Mouse (Mus musculus): ENCODE data around the gene Ect2.

The Ect2 gene

DNA sequence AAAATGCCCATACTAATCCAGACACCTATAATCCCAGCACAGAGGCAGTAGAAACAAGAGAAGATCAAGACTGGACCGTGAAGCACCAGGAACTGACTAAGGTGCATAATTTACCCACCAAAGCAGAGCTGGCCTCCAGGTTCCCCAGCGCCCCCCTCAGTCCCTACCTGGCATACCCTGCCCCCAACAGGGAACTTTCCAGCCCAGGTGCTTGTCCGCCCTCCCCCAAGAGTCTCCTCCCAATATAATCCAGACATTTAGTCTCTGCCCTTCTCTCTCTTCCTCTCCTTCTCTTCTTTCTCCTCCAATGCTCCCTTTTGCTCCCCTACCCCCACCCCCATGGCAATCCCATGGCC lies 2.9 kb upstream of the Ect2 start:
- no peak for DNase-seq (ENCODE audit: low read depth, low spot score)

DNA sequence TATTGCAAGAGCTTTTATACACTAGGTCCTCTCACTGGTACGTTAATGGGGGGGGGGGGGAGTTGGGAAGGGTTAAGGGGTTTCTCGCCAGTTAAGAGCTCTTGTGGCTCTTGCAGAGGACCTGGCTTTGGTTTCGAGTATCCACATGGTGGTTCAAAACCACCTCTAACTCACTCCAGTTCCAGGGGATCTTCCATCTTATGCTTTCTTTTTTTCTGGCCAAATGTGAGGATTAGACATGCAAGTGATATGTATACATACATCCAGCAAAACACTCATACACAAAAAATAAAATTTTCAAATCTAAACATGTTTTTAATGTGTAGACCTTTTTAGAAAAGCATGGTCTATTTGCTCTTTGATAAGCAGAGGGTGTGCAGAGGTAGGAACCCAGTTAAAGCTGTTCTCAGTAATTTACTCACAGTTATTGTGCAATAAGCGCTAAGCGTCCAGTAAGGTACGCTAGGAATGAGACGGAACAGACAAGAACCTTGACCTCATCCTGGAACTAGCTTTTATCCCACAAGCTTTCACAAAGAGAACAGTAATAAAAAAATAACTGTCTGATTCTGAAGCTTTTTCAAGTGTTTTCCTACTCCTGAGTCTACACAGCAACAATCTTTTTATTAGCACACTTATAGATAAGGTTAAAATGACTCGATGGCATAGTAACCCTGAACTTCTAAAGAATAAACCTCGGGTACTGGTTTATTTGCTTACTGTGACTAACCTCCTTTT lies 2.3 kb upstream of the Ect2 start:
- no peak for DNase-seq (ENCODE audit: low read depth, low spot score)

DNA sequence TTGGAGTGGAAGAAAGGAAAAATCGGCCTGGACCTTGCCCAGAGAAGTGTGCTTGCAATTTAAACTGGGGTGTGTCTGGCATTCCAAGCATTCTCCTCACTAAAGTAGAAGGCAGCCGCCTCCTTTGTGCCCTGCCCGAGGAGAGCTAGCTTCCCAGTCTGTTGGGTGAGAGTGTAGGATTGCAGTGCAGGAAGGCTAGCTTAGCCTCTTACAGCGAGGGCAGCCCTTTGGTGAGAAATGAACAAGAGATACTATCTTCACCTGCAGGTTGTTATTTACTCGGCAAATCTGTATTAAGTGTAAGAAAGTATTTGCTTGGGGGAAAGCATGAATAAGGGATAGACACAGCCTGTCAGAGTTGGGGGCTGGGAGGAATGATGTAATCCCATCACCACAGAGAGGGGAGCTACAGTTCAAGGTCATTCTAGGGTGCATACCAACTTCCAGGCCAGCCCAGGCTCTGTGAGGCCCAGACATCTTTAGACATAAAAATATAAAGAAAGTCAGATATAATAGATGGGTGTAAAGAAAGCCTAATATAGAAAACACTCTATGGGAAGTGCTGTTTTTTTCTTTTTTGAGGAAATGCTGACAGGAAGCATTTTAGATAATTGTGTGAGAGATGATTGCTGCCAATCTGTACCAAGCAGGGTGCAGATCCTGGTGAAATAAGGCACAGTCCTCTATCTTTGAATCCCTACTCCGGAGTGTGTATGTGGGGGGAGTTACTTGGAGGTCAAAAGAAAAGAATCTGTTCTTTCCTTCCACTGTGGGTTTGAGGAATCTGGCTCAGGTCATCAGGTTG lies 1.6 kb upstream of the Ect2 start:
- DNase-seq (ENCODE audit: low read depth, low spot score): peak; percentile 13

DNA sequence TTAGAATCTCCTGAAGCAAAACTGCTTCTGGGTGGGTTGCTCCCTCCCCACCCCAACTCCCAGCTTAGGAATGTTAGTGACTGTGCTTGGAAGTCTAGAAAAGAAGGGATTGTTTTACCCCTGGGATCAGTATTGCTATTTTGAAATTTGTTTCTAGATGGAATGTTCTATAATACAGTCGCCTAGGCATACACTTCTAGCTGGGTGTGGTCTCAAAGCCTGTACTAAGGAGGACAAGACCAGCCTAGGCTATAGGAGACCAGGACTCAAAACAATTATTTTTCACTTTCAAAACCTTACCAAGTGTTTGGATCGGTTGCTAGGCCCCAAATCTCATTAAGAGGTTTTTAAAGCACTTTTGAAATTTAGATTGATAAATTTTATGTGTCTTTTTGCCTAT lies 602 bp upstream of the Ect2 start:
- peak; percentile 6 for DNase-seq (ENCODE audit: low read depth, low spot score)

DNA sequence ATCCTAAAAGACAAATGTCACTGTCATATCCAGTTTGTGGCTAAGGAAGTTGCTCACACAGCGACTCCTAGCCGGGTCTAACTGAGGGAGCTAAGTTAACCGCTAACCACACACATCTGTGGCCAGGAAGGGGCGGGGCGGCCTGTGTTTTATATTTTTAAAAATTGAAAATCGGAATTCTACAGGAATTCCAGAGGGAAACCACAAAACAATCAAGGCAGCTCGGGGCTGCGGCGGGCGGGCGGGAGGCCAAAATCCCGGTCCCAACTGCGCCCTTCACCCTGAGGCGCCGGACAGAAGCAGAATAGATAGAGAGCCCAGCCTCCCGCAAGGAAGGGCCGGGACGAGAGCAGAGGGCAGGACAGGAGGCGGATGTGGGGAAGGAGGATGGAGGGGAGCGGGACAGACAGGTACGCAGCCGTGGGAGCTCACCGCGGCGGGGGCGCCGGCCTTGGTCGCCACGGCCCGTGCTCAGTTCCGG lies 447 bp downstream of the Ect2 start:
- DNase-seq (ENCODE audit: low read depth, low spot score): no peak

DNA sequence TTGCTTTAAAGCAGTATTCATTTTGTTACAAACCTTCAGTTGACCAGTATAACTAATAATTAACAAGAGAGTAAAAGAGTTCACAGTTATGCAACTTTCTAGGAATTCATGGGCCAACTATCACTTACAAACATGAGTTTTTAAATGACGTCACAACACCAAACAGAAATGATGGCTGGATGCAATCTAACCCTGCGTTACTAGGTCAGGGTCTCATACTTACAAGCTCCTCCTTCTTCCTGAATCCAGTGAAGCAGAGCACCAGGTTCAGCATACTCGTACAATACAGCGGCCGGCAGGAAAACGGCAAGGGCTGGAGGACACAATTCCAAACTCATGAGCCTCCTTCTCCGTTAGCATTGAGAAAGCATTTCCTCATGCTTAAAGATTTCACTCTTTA lies 7.9 kb downstream of the Ect2 start:
- no peak for DNase-seq (ENCODE audit: low read depth, low spot score)

DNA sequence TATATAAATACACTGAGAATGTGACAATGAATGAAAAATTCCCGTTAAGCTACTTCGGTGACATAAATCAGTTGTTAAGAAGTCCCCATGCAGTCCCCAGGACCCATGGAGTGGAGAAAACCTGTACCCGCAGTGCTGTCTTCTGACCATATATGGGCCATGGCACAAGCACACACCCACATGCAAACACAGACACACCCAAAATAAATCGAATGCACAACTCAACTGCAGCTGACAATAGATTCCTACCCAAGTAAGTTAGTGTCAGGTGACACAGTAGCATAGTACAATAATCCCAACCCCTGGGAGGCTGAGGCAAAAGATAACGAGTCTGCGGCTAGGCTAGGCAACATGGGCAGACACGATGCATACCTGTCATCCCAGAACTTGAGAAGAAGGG lies 10.1 kb downstream of the Ect2 start:
- no peak for DNase-seq (ENCODE audit: low read depth, low spot score)

DNA sequence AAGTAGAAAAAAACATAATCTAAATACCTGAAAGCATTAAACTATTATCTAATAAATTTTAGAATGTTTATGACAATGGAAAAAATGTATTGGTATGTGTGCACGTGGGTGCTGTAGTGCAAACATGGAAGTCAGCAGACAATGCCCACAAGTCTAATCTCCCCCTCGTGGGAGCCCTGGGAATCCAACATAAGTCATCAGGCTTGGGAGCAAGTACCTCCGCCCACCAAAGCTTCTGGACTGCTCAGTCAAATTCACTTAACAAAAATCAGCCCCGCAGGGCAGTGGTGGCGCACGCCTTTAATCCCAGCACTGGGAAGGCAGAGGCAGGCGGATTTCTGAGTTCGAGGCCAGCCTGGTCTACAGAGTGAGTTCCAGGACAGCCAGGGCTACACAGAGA lies 13.6 kb downstream of the Ect2 start:
- DNase-seq (ENCODE audit: low read depth, low spot score): no peak

DNA sequence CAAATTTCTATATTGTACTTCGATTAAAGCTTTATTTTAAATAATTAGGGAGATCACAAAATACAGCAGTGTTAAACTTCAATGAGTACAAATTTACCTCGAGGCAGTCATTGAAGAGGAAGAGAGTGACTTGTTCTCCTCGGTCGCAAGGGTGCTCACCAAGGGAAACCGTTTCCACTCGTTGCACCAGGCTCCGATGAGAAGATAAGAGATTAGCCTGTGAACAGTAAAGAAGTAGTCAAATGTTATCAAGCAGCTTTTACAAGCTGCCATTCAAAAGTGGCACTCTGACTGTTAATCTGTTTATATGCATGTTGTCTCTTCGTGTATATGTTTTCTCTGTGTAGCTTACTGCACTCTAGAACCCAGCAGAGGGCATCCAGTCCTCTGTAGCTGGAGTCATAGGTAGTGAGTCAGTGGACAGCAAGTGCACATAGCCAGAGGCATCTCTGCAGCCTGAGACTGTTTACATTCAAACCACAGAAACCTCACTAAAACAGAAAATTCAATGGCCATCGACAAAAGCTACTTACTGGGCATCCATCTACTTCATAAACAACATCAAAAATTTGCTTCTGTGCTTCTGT lies 31.7 kb downstream of the Ect2 start:
- DNase-seq (ENCODE audit: low read depth, low spot score): no peak

DNA sequence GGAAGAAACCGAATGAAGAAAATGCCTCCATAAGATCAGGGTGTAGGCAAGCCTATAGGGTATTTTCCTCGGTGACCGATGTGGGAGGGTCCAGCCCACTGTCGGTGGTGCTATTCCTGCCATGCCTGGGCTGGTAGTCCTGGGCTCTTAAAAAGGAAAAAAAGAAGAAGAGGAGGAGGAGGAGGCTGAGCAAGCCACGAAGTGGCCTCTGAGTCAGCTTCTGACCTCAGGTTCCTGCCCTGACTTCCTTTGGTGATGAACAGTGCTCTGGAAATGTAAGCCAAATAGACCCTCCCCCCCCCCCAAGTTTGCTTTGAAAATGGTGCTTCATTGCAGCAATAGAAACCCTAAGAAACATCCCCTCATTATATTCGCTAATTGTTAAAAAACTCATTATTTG lies 32.7 kb downstream of the Ect2 start:
- DNase-seq (ENCODE audit: low read depth, low spot score): no peak

DNA sequence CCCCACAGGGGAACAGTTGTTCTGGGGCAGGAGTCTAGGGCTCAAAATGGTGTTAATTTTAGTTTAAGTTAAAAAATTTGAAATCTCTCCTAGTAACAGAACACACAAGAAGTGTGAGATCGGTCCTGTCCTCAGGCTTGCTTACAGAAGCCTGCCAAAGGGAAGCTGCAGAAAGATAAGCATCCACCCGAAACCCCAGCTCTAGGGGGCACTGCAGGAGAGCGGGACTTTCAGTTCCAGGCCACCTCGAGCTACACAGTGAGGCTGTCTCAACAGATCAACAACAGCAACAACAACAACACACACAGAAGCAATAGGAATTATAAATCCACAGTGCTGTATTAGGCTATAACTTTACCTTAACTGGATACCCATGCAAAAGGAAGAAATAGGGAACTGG lies 35.5 kb downstream of the Ect2 start:
- no peak for DNase-seq (ENCODE audit: low read depth, low spot score)

DNA sequence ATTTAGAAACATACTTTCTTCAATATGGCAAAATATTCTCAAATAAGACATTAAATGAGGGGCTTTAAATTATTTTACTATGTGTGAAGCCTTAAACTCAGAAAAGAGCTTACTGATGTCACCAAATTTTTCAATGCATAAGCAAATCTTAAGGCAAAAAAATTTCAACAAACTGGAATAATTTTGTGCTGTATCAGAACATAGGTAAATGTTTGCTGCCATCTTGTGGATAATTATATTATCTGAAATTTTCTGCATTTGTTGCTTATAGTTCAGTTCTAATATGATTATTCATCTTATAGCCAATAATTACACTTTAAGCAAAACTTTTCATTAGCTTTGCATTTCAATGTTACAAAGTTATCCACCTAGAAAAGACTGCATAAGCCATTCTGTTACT lies 42.8 kb downstream of the Ect2 start:
- no peak for DNase-seq (ENCODE audit: low read depth, low spot score)

DNA sequence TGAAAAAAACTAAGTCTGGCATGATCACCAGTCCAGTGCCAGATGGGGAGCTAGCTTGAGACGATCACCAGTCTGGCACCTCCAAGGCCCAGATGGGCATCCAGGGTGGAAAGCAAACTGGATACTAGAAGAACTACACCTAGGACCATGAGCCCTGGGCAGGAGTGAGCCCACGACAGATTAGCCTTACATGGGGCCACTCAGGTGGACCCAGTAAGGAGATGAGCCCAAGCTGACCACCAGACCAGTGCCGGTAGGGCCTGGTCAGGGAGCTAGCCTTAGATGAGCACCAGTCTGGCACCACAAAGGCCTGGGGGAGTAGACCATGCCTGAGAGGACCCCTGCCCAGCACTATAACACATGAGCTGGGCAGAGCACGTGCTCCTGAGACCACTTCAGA lies 44.6 kb downstream of the Ect2 start:
- no peak for DNase-seq (ENCODE audit: low read depth, low spot score)

DNA sequence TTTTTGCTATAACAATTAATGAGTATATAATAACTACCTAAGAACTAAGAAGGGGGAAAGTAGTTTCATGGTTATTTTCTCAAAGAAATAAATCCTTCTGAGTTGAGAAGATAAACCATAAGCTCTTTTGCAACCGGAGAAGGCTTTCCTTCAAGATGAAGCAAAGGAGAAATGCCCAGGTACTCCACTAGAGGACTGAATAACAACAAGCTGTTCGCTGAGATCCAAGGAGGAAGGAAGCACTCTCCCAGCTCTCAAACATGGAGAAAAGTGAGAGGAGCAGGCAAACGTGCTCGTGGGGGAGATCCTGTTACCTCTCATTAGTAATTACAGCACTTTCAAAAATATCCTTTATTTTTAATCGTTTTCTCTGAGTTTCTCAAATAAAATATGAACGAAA lies 46.5 kb downstream of the Ect2 start:
- no peak for DNase-seq (ENCODE audit: low read depth, low spot score)

DNA sequence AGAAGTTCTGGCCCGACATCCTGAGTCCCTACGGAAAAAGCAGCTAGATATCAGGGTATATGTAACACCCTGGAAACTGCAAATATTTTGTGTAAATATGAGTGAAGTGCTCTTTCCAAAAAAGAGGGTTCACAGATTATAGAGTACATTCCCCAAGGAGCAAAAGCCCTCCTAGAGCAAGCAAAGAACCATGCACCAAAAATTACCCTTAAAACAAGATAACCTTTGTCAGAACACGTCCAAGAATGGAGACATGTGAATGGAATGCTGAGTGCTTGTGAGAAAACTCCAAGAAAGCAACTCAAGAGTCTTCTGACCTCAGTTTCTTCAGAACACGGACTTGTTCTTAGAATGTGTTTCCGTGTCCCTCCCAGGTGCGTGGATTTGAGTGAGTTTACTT lies 50.7 kb downstream of the Ect2 start:
- DNase-seq (ENCODE audit: low read depth, low spot score): no peak

DNA sequence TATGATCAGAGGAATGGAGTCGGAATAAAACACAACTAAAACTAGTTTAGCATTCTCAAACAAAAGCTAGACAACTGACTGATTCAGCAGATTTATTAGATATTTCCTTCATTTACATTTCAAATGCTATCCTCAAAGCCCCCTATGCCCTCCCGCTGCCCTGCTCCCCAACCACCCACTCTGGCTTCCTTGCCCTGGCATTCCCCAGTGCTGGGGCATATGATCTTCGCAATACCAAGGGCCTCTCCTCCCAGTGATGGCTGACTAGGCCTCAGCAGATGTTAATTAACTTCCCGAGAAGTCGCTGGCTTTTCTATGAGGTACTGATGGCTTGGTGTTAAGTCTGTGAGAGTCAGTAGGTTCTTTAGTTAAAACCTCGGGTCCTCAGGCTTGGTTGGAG lies 55.0 kb downstream of the Ect2 start:
- no peak for DNase-seq (ENCODE audit: low read depth, low spot score)

DNA sequence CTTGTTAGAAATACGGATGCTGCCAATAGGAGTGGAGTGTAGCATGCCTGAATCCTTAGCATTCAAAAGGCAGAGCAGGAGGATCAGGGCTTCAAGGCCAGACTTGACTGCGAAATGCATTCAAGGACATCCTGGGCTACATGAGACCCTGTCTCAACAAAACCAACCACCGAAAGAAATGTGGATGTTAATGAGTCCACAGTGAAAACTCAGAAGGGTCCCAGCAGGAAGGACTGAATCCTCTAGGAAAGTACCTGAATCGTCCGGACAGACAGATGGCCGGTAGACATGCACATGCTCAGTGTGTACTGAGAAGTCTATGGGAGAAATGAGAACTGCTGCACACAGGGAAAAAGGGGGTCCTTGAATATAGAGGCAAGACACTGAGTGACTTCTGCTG lies 67.5 kb downstream of the Ect2 start:
- no peak for DNase-seq (ENCODE audit: low read depth, low spot score)

DNA sequence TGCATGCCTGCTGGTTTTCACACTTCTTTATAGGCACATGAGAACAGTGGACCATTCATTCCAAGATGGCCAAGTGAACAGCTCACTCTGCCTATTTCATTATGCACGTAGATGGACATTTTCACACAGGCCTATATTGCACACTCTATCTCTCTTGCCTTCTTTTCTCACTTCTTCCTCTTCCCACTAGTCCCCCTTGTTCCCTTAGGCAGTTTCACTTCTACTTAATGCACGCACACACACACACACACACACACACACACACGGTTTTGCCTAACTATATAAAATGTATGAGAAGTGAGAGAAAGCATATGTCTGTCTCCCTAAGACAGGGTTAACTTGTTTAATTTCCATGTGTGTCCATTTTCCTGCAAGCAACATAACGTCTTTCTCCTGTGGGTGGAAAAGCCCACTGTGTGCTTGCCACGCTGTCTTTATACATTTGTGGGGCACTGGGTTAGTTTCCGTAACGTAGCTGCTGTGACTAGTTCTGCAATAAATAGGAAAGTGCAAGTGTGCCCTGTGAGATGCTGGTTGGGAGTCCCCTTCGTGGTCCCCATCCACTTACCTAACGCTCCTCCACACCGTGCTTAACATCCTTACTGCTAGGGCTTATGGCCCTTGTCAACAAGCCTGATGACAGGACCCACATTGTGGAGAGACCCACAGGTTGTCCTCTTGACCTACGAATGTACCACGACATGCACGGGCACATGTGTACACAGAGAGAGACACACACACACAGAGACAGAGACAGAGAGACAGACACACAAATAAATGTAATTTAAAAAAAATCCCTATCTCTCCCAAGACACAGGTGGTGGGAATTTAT lies 72.2 kb downstream of the Ect2 start:
- no peak for DNase-seq (ENCODE audit: low read depth, low spot score)

DNA sequence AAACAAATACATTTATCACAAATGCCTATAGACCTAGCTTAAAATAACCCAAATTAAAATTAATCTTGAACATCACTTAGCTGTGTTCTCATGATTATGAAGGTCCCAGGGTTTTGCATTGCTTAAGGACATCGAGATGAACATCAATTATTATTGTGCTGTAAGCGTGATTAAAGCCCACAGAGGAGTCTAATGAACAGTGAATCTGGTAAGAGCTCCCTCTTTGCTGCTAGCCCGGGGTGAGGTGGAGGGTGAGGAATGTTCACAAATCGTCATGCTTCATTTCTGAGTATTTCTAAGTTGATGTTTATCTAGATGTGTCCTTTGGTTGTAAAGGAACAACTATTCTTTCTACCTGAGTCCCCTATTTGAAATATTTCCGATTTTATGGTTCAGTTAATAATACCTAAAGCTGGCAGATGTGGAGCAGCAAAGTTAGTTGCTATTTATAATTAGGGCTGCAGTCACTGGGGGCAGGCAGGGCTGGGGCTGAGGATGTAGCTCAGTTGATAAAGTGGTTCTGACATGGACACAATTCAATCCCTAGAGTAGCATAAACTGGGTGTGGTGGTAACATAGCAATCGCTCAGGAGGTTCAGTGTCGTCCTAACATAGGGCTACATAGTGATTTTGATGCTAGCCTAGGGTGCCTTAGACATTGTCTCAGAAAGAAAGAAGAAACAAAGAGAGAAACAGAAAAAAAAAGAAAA lies 73.5 kb downstream of the Ect2 start:
- no peak for DNase-seq (ENCODE audit: low read depth, low spot score)

DNA sequence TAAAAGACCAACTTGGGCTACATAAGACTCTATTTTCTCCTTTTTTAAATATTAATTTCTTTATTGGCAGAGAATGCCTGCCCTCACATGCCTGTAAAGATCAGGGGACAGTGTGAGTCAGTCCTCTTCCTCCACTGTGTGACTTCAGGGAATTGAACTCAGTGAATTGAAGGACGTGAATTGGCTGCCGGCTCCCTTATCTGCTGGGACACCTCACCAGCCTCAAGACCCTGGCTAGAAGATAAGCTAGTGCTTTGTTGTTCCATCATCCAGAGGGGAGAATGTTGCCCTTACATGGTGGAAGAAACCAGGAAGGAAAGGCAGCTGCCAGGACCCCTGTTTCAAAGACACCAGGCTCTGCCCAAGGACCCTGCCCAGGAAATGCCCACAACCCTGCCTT lies 79.8 kb downstream of the Ect2 start:
- no peak for DNase-seq (ENCODE audit: low read depth, low spot score)

DNA sequence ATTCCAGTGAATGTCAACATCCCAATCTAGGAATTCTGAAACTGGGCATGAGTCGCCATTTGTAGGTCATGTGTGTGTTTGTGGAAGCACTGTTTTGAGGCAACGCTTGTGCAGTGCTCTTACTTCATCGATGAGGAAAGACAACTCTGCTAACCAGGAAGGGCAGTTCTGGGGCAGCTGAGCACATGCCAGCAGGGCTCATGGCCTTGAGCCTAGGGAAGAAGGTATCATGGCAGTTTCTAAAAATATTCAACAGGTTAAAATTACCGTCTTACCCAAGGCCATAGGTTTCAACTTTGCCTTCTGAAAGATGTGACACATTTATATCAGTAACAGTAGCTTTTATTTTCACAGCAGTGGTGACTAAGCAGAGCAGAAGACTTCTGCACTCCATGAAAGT lies 82.0 kb downstream of the Ect2 start:
- peak; percentile 64 for DNase-seq (ENCODE audit: low read depth, low spot score)
